Comparison of ENCODE assay signal across 8 mouse cellular contexts in genomic region chr12:91641631-91642141, GRCm38 (mm10). TPM values are rescaled to one million over a fixed set of nuclear protein-coding genes. Genes with fewer than 3 reads are reported as not detected.
DNase-seq lines count a peak whose midpoint lies in the region; ATAC-seq and TF ChIP-seq lines count a peak whose summit lies in the region.

No protein-coding gene starts in this region.

- no peak for ATAC-seq in megakaryocyte-erythroid progenitor cell, adult 5-6 weeks (replicated peaks; ENCODE audit: low FRiP score, low TSS enrichment, poor library complexity, severe bottlenecking)

- H3K4me3 ChIP-seq in cerebellum, adult 2 months (replicated peaks; ENCODE audit: insufficient read depth, low read depth, low read length), result peak overlapping the region; percentile 44

- TF ChIP-seq CTCF in cerebellum, adult 2 months (IDR thresholded peaks at IDR 0.05; ENCODE audit: borderline replicate concordance, insufficient read depth, low read depth, low read length), result no peak

- peak; percentile 85 for DNase-seq in heart, adult 11 months
- no peak for DNase-seq in heart, adult 8-10 months (ENCODE audit: low spot score)
- DNase-seq in cerebellum, adult 2 months, result peak; percentile 40 to 41
- DNase-seq in forelimb bud, embryonic 11.5 days (ENCODE audit: low read depth, low spot score), result peak; percentile 31
- peak; percentile 45 for DNase-seq in kidney, postnatal 10 days
- peak; percentile 8 for DNase-seq in lung, postnatal 14 days
- DNase-seq in right cerebral cortex, postnatal 25 days, result peak; percentile 20

- H3K27me3 ChIP-seq in cerebellum, adult 2 months (ENCODE audit: control insufficient read depth, insufficient read depth, low read length), result no peaks in the 10 kb centered on the region

- peaks cover 6% of the 10 kb centered on the region for H3K4me1 ChIP-seq in cerebellum, adult 2 months (ENCODE audit: control insufficient read depth, insufficient read depth, low read length)

- no peak overlapping the region for H3K27ac ChIP-seq in cerebellum, adult 2 months (ENCODE audit: insufficient read depth, low read length)

- 10% methylated on average over 13 of the region's 13 CpGs for WGBS in cerebellum, adult 2 months

- no peak for TF ChIP-seq POLR2A in cerebellum, adult 2 months (IDR thresholded peaks at IDR 0.05; ENCODE audit: borderline replicate concordance, insufficient read depth, low read length)

RNA-seq across cellular contexts. Expression of gene Gtf2a1, which starts 51.4 kb away (rescaled TPM):
- total RNA-seq in heart, adult 8-10 months (2022), result 10 to 100 TPM; 24.5 to 31.5 (median 28.2) TPM
- 25.5 and 28.1 TPM in 2 replicates for polyA plus RNA-seq in cerebellum, adult 2 months (2012; rRNA removed)
- total RNA-seq in megakaryocyte-erythroid progenitor cell, adult 5-6 weeks (2014; fragmentation: Nextera tagmentation), result 25.7 and 31.3 TPM in 2 replicates
- total RNA-seq in megakaryocyte-erythroid progenitor cell, adult 5-6 weeks (2017), result 33.8 and 36.1 TPM in 2 replicates
